Mouse (Mus musculus) cerebellum, adult 8-10 months (tissue): ENCODE data around the gene Herc3.

Source experiments
- DNase-seq: peaks from one replicate; pipeline ENCODE4 v3.0.0; 2022

Gene Herc3

DNA sequence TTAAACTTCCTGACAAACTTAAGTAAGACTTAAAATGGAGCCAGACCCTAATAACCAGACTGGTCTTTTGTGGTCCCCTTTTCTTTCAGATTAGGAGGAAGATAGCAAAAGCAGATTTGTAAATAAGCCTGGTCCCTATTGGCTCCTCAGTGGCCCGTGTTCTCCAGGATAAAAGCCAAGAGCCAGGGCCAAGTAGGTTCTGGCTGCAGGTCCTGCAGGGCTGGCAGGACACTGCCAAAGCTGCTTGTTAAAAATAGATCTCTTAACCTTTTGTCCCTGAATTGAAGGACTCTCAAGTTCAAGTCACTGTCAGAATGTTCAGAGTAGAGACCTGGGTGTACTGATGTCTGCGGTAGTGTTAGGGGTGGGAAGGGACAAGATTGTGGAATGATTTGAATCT, 96.6 kb downstream of the Herc3 start:
- DNase-seq, result peak; percentile 69

DNA sequence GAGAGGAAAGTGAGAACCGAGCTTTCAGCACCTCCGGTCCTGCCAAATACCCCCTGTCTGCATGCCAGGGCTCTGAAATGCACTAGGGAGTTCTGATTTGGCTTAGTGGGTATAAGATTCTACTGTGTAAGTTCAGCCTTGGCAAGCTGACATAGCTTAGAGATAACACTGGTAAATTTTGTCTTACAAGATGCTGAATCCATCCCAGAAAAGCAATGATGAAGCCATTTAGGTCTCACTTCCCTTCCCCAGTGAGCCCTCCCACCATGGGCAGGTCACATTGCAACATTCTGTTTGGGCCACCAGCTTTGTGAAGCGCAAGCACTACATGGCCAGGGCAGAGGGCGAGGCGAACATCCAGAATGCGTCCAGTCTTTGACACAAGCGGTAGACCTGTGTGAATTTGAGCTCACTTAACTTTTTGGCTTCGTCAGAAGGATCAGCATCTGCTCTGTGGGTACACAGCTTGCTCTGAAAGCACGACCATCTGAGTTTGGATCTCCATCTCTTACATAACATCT, 98.7 kb downstream of the Herc3 start:
- DNase-seq, result no peak

DNA sequence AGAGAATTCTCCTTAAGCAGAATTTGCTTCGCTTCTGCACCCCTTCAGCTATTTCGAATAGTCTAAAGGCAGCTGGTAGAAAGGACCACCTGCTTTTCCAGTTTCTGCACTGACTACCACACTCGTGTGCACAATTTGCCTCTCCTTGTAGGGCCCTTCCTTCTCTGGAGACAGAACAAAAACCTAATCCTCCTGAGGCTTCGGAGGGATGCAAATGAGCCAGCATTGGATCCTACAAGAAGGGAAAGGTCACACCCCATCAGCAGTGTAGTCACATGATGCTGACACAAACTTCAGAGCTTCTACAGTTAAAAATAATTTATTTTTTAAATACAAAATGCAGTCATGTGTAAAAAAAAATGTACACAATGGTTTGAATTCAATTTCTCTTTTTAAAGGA, 99.9 kb downstream of the Herc3 start:
- no peak for DNase-seq

DNA sequence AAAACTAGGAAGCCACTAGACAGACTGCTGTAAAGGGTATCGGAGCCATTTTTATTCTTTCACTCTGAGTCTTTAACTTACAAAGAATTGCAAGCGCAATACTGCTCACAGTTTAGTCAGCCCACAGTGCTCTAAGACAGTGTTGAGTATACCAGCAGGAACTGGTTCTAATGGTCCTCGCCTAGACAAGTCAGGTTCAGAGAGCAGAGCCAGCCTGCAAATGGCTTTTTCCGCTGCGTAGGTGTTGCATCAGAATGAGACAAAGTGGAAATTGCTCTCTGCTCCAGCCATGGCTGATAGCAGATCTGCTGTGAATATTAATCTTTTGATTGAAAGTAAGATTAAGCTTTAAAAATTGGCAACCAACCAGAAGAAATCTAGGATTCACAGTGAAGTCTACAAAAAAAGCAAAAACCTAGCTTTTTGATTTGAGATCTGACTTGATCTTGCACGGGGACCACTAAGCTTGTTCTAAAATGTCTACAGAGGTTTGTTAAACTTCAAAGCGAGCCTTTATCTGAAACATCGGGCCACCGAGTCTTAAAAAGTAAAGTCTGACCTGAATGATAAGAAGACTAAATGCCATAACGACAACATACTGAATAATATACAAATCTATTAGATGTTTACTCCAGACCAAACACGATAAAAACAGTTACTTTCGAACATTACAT, 101.4 kb downstream of the Herc3 start:
- DNase-seq, result no peak

DNA sequence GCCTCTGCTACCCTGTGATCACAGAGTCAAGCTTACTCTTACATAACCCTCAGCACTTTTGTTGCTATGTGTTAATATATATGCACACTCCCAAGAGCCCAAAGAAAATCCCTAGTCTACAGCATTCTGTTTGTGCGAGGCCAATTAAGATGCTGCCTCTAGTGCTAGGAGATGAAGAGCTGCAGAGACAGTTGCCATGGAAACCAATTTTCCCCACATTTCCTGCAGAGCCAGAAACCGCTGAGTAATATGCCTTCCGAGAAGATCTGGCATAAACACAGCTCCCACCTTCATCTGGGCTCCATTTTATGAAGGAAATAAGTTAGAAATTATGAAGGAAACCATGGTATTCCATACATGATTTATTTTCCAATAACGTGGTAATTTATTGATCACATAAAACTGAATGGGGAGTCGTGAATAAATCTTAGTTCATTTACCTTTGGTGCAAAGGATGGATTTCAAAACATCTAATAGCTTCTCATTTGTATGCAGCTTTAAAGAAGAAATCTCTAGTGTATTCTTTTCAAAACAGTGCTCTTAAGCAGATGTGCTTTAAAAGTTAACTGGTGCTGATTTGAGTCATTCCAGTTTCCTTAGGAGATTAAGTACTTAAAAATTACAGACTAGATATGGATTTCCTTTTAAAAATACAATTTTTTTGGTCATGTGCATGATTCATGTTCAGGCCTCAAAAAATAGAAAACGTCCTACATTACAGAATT, 102.1 kb downstream of the Herc3 start:
- DNase-seq, result peak; percentile 51

DNA sequence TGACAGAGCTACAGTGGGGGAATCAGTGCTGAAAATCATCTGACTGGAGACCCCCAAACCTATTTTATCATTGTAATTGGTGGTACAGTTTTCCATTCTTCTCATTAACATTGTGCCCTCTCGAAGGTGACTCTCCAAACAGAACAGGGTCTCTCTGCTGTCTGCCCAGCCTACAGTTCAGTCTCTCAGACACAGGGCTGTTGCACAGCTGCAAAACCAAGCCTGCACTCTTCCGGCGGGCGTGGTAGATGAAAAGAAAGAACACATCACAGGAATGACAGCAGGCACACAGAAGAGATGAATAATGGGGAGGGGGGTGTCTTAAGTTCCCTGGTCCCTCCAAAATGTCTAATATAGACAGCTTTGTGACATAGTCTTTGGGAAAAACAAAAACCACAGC, 102.9 kb downstream of the Herc3 start:
- no peak for DNase-seq

DNA sequence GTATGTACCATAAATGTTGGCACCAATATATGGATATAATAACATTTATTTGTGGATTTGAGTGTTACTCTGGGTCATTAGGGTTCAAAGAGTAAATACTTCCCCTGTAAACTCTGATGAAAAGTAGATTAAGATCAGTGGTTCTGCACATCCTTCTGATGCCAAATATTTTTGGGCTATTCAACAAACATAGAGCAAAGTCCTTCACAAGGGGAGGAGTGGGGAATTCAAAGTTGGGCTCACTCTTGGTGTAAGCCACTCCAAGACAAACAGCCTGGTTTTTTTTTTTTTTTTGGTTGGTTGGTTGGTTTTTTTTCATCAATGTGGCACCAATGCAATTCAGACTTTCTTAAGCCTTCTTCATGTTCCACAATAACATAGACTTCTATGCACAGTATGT, 106.5 kb downstream of the Herc3 start:
- no peak for DNase-seq

DNA sequence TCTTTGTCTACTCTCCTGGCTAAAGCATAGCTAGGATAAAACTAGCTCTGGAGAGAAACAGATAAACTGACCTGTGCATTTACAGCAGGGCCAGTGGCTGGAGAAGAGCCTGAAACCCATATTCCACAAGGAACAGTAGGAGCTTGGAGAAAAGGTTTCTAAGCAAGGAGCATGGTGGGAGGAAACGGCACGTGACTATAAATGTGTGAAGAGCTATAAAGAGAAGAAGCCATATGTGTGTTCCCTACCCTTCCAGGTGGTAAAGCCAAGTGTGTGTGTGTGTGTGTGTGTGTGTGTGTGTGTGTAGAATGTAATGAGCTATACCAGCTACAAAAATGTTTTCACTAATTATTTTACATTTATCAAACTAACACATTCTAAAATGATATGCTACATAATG, 111.0 kb downstream of the Herc3 start:
- no peak for DNase-seq

DNA sequence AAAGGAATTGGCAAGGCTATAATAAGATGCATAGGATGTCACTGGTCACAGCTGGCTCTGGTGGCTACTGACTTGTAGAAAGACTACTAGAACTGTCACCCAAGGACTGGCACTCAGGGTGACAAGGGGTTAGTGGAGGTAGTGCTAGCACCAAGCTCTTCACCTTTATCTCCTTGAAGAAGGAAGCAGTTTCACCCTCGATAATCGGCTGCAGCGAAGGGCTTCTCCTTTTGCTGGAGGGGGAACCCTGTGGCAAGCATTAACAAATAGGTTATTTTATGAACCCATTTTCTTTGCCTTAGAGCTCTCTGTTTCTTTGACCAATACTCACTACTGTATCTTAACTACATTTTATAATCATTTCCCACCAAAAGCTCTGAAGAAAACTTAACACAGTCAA, 112.7 kb downstream of the Herc3 start:
- no peak for DNase-seq

DNA sequence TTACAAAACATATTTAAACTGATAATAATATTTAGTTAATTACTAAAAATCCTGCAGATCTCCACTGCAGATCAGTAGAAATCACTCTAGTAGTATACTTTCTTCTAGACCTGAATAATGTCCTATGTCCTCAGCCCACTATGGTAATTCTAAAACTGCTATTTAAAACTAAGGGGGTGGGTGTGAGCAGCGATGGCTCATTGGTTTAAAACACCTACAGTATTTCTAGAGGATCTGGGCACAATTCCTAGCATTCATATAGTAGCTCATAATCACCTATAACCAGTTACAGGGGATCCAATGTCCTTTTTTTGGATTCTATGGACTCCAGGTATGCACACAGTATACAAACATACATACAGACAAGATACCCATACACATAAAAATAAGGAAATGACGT, 115.0 kb downstream of the Herc3 start:
- no peak for DNase-seq

DNA sequence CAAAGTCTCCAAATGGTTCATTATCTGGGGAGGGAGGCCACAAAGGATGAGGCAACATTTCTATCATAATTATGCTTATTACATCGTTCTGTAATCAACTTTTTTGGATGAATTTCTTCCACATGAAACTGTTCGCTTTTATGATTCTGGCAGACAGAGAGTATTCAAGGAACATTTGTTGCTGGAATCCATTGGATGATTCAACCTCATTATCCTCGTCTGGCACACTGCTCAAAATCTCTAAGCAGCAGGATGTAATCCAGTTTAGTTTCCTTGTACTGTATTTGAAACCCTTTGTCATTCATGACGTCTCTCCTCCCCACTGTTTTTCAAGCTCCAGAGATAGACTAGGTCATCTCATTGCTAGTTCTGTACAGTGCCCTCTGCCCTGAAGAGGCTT, 115.6 kb downstream of the Herc3 start:
- no peak for DNase-seq

DNA sequence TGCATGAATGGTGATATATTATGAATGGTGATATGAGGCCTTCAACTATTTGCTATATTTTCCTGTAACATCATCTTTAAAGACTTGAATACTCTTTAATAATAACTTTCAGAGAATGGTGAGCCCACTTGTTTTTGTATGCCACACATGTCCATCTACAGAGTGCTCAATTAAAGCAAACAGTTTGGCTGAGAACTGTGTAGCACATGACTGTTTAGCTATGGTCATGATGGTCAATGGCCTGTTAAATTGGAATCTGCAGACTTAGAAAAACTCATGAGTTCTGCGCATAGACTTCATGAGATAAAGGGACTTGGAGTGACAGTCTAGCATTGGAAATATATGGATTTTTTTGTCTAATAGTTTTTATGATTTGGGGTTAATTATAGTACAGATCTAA, 119.1 kb downstream of the Herc3 start:
- DNase-seq, result no peak

DNA sequence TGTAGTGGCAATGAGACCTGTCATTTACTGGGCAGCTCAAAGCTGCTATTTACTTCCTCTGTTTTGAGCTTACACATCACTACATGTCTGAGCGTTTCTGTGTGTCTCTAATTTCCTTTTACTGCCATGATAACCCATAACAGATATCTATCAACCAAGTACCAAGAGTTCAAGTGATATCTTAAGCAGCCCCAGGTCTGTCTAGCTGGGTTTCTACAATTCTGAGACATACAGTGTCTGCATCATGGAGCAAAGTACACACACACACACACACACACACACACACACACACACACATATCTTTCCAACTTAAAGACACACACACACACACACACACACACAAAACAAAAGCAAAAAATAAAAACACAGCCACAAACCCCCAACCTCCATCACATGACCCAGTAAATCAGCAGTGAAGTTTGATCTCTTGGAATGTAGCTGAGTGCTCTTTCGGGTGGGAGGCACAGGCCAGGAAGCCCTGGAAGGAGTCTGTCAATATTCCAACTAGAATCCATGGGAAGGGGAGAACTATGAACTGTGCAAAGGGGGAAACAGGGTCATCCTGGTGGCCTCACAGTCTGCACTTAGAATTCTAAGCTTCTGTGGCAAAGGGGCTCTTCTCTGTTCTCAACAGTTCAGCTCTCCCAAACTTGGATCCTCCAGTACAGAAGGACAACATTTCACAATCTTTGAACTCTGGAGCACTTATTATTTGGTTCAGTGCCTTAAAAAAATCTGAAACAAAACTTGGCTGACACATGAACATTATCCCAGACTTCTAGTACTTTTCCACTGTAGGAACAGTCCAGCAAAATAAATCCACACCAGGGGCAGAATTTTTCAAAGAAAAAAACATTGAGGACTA, 120.1 kb downstream of the Herc3 start:
- no peak for DNase-seq

DNA sequence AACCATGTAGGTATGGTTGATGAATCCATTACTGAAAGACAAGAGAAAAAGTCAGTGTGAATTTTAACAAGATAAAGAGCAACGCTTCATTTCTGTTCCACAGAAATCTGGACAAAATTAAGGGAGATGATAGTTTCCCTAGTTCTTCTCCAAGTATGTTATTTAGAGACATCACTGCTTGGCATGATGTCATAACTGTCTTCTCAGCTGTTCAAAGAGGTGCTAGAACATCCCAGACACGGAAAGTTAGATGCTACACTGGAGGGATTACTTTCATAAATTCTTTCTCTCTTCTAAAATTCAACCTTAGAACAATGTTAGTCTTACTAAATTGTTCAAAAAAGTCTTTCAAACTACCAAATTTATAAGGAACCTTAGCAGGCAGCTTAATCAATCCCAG, 129.3 kb downstream of the Herc3 start:
- no peak for DNase-seq

DNA sequence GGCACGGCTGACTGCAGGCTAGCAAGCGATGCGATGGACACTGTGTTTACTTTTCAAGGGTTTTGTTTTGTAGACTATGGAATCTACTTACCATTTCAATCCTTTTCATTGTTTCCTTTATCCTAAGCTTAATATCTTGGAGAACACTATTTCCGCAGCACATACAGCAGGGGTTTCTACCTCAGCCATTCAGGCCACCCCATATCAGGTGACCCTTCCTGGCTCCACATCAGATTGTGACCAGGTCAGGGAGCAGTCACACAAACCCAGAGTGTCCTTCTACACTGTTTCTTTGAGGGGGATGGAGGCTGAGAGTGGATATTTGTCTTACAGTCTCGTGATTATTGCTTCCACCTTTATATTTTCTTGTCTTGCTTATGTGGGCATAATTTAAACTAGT, 131.4 kb downstream of the Herc3 start:
- peak; percentile 39 for DNase-seq

DNA sequence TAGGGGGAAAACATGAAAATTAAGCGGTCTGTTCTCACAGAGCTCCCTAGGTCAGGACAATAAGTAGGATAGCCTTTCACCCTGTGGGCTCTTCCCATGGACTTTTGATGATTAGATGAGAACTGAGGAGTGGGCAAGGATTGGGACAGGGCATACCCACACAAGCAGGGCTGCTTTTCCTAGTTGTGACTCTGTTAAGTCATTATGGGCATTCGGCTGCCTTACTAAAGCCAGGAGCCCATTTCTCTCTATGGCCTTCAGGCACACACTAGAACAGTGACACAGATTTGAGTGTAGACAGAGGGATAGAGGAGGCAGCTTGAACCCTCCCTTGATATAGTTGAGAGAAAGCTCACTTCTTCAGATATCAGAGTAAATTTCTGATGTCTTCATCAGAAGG, 132.8 kb downstream of the Herc3 start:
- peak; percentile 34 for DNase-seq

DNA sequence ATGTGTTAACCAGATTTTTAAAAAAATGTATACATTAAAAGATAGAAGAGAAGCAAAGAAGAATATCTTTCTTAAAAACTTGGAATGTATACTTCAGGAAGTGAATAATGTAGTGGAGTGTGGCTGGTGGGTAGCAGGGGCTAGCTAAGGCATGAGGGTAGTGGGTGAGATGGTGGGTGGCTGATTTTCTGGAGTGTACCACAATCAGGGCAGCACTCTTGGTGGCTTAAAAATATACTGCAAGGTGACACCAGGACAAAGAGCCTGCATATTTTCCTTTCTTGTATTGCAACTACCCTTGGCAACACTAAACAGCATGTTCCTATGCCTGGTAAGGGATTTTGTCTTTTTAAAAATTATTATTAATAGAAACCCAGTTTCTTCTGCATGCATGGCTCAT, 133.3 kb downstream of the Herc3 start:
- no peak for DNase-seq

DNA sequence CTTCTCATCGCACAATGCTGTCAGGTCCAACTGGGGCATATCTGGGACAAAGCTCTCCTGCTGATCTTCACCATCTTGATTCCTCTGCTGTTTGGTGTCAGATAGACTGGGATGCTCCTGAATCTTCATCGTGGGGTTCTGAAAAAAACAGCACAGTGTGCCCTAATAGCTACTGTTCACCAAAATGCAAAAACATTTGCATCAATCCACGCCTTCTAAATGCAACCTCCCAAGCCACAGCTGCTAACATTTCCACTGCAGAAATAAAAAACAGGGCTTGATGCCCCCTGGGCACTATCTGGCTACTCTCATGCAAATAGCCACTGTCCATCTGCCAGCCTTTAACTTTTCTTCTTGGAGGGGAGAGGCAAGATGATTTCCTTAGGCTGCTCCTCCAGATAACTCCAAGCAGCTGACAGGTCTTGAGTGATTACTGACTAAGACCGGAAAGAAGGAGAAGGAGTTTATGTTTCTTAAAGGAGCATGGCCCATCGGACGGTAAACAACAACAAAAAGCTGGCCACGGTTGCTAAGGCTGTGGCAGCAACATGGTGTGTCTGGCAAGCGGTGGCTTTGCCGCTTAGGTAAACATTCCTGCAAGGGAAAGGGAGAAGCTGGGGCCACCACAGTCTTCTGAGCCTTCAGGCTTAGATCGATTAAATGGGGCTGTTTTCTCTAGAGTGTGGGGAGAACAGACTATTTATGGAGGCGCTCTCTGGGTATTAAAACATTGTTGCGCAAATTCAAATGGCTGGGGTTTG, 134.0 kb downstream of the Herc3 start:
- peak; percentile 72 for DNase-seq

DNA sequence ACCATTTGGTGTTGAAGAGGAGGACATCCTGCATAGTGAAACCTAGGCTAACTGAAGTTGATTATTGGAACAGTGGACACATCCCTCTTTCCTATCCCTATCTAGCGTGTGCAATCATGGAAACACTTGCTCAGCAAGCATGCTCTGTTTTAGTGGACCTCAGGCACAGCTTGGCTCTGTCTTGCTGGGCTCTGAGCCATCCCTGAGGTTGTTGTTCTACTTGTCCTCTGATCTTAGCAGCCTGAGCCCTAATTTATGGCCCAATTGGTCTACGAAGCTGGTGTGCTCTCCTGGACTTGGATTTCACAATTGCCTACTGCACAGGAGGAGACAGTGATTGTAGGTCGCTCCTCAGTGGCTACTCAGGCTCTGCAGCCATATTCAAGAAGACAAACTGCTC, 137.0 kb downstream of the Herc3 start:
- no peak for DNase-seq
